Mouse (Mus musculus): ENCODE measurements at regions not wholly inside any gene's neighbourhood (a gene's known extent, or its start where the extent isn't known, plus 50 kb on each side); places are given as distances from the start of the nearest gene placed in this dataset.

- peaks cover 26% of the 10 kb centered on the region for H3K4me1 ChIP-seq (replicated peaks)
- no peaks in the 10 kb centered on the region for H3K27me3 ChIP-seq
- no peaks in the 10 kb centered on the region for H3K9me3 ChIP-seq
- H3K36me3 ChIP-seq: no peaks in the 10 kb centered on the region
- H3K27ac ChIP-seq (replicated peaks): no peak overlapping the region
- ATAC-seq (ENCODE audit: low read depth): no peak
- H3K4me3 ChIP-seq: no peak overlapping the region
- no peak overlapping the region for H3K9ac ChIP-seq
- 19% methylated on average over 3 of the region's 3 CpGs for WGBS
- no peak overlapping the region for H3K4me2 ChIP-seq
These were observed 138.8 kb upstream of the Rarb start for GRCm38 (mm10) chr14:16957802-16958201.

GRCm38 (mm10) chr14:16954511-16955443, 135.8 kb upstream of the Rarb start:
- H3K4me2 ChIP-seq: no peak overlapping the region
- no peaks in the 10 kb centered on the region for H3K27me3 ChIP-seq
- peak; percentile 77 for ATAC-seq (ENCODE audit: low read depth)
- 52% methylated on average over 6 of the region's 6 CpGs for WGBS
- H3K9ac ChIP-seq: no peak overlapping the region
- no peak overlapping the region for H3K4me3 ChIP-seq
- H3K36me3 ChIP-seq: no peaks in the 10 kb centered on the region
- peak overlapping the region; percentile 40; the same call in 1 of the 2 replicates for H3K27ac ChIP-seq (replicated peaks)
- H3K9me3 ChIP-seq: no peaks in the 10 kb centered on the region
- peaks cover 26% of the 10 kb centered on the region for H3K4me1 ChIP-seq (replicated peaks)

DNA sequence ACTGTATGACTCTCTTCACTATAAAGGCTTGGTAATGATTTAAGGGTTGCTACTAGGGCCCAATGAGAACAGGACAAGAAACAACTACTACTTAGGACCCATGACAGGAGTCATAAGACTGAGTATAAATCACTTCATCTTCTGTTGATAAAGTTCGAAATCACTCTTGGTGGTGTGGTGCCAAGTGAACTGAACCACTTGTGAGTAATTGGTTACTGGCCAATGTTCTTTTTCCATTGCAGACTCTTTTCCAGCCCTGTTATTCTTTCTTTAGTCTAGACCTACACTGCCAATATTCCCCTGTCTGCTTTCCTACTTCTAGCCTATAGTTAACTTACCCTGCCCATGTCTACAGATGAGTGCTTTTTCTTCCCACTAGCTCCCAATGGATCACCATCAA, 129.8 kb upstream of the Rarb start:
- ATAC-seq (ENCODE audit: low read depth): no peak
- H3K27me3 ChIP-seq: no peaks in the 10 kb centered on the region
- no peak overlapping the region for H3K4me2 ChIP-seq
- no peak overlapping the region for H3K4me3 ChIP-seq
- H3K9ac ChIP-seq: no peak overlapping the region
- H3K4me1 ChIP-seq (replicated peaks): peaks cover 1% of the 10 kb centered on the region; the same call in 1 of the 2 replicates
- no peak overlapping the region for H3K27ac ChIP-seq (replicated peaks)
- 89% methylated on average over 1 of the region's 1 CpGs for whole genome bisulfite sequencing
- no peaks in the 10 kb centered on the region for H3K36me3 ChIP-seq
- H3K9me3 ChIP-seq: no peaks in the 10 kb centered on the region

GRCm38 (mm10) chr14:16944441-16944840, 125.5 kb upstream of the Rarb start:
- no peak overlapping the region for H3K4me2 ChIP-seq
- 94% methylated on average over 1 of the region's 1 CpGs for WGBS
- H3K4me3 ChIP-seq: no peak overlapping the region
- ATAC-seq (ENCODE audit: low read depth): no peak
- H3K4me1 ChIP-seq (replicated peaks): peaks cover 11% of the 10 kb centered on the region
- H3K9me3 ChIP-seq: no peaks in the 10 kb centered on the region
- H3K36me3 ChIP-seq: no peaks in the 10 kb centered on the region
- H3K27me3 ChIP-seq: no peaks in the 10 kb centered on the region
- H3K9ac ChIP-seq: no peak overlapping the region
- no peak overlapping the region for H3K27ac ChIP-seq (replicated peaks)

GRCm38 (mm10) chr14:16943531-16943930, 124.6 kb upstream of the Rarb start:
- 43% methylated on average over 5 of the region's 5 CpGs for WGBS
- Histone ChIP-seq H3K4me1 (replicated peaks) (peaks cover 11% of the 10 kb centered on the region), H3K4me2 (no peak overlapping the region), H3K27me3 (no peaks in the 10 kb centered on the region), H3K36me3 (no peaks in the 10 kb centered on the region), H3K9me3 (no peaks in the 10 kb centered on the region), H3K9ac (no peak overlapping the region), H3K27ac (replicated peaks) (peak overlapping the region; percentile 43; the same call in 1 of the 2 replicates), H3K4me3 (no peak overlapping the region)
- peak; percentile 23; the same call in 1 of the 2 replicates for ATAC-seq (ENCODE audit: low read depth)

DNA sequence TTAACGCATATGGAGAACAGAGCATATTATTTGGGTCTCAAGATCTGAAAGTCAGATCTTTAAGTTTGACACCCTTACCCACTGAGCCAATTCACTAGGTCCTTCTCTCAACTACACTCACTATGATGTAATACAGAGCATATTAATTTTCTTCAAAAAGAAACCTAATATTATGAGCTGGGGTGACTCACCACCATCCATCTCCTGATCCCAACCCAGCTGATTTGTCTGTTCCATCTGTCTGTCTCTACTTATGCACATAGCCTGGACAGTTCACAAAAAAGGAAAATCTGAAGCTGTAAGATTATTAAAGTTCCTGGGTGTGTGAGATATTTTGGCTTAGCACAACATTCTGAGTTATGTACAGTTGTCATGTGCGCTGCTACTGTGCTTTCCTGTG, 108.2 kb upstream of the Rarb start:
- H3K4me1 ChIP-seq (replicated peaks): no peaks in the 10 kb centered on the region
- H3K4me2 ChIP-seq: no peak overlapping the region
- H3K4me3 ChIP-seq: no peak overlapping the region
- WGBS: 95% methylated on average over 2 of the region's 2 CpGs
- no peak overlapping the region for H3K27ac ChIP-seq (replicated peaks)
- H3K9ac ChIP-seq: no peak overlapping the region
- H3K36me3 ChIP-seq: no peaks in the 10 kb centered on the region
- no peaks in the 10 kb centered on the region for H3K9me3 ChIP-seq
- H3K27me3 ChIP-seq: no peaks in the 10 kb centered on the region
- no peak for ATAC-seq (ENCODE audit: low read depth)

DNA sequence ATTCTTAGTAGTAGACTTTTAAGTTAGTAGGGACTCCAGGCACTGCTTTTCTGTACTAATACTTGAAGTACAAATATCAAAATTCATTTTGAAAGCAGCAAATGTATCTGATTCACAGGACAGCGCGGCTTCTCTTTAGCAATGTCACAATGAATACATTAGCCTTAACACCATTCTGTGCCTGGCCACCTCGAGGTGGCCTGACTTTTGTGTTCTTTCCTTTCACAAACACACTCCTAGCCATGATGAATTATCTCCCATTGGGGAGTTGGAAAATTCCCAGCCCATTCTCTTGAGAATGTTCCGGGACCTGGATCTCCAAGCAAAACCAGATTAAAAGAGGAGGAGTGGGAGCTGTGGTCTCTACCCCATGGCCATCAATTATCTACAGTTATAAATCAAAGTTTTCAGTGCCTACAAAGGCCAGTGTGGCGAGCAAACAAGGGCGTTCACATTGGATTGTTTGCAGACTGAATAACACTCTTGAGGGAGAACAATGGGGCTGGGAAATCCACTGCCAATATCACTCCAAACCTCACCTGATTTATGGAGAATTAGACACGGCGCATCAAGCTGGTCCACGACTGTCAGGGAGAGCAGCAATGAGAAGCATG, 82.7 kb upstream of the Rarb start:
- WGBS: 8% methylated on average over 9 of the region's 9 CpGs

DNA sequence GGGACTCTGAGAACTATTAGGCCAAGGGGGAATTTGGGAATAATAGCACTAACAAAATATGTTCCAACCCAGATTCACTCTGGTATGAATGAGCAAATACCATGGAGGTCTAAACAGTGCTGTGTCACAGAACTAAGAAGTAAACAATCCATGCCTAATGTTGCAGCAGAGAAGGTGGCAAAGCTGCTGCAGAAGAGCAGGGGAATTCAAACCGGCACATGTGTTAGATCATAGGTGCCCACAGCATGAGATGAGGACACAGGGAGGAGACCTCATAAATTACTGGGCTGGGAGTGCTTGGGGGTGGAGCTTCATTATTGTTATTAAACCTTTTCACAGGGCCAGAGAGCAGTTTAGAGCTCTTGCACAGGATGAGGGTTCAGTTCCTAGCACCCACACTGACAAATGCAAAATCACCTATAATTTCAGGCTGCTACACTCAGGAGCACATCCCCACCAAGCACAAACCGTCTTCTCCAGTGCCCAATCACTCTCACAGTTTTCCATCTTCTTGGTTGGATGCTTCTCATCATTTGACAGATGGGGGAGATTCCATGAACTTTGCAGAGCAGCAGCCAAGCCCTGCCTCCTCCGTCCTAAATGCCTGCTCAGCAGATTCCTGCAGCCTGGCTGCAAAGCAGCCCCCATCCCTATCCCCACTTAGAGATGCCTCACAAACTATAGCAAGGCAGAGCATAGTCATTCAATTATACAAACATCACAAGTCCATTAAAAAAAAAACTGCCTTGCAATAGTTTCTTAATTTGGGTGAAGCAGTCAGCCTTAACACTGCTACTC, 79.0 kb upstream of the Rarb start:
- peak; percentile 73; the same call in 1 of the 2 replicates for ATAC-seq (ENCODE audit: low read depth)
- Histone ChIP-seq H3K4me2 (0 out of 2 replicates have a peak overlapping the region, but pooled peaks have one; percentile 3), H3K9me3 (no peaks in the 10 kb centered on the region), H3K27ac (replicated peaks) (peak overlapping the region; percentile 67), H3K4me1 (replicated peaks) (peaks cover 41% of the 10 kb centered on the region), H3K9ac (no peak overlapping the region), H3K4me3 (no peak overlapping the region), H3K27me3 (no peaks in the 10 kb centered on the region), H3K36me3 (no peaks in the 10 kb centered on the region)
- 7% methylated on average over 3 of the region's 3 CpGs for WGBS

More for the DNA sequence above, 82.7 kb upstream of the Rarb start:
- Histone ChIP-seq H3K4me1 (replicated peaks) (peaks cover 41% of the 10 kb centered on the region), H3K4me2 (no peak overlapping the region), H3K9me3 (no peaks in the 10 kb centered on the region), H3K36me3 (no peaks in the 10 kb centered on the region), H3K27me3 (no peaks in the 10 kb centered on the region), H3K9ac (no peak overlapping the region), H3K4me3 (no peak overlapping the region), H3K27ac (replicated peaks) (no peak overlapping the region)
- peak; percentile 73 for ATAC-seq (ENCODE audit: low read depth)

DNA sequence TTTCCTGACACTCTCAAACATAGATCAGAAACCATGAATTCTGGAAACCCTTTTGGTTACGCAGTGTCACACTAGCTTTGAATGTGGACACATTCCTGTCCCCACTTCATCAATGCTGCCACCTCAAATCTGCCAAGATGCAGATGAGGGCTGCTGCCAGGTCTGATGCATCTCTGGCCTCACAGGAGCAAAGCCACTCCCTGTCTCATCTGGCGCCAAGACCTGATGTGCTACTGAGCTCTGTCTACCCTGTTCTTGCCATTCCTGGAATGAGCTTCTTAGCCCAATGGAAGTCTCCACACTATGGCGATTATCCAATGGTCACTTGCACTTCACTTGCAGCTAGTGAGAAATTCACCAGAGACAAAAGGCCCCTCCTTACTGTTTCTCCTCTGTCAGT, 78.0 kb upstream of the Rarb start:
- Histone ChIP-seq H3K36me3 (no peaks in the 10 kb centered on the region), H3K27me3 (no peaks in the 10 kb centered on the region), H3K9ac (no peak overlapping the region), H3K27ac (replicated peaks) (peak overlapping the region; percentile 67; the same call in 1 of the 2 replicates), H3K4me1 (replicated peaks) (peaks cover 37% of the 10 kb centered on the region), H3K9me3 (no peaks in the 10 kb centered on the region), H3K4me3 (no peak overlapping the region), H3K4me2 (no peak overlapping the region)
- 75% methylated on average over 3 of the region's 3 CpGs for WGBS
- no peak for ATAC-seq (ENCODE audit: low read depth)

DNA sequence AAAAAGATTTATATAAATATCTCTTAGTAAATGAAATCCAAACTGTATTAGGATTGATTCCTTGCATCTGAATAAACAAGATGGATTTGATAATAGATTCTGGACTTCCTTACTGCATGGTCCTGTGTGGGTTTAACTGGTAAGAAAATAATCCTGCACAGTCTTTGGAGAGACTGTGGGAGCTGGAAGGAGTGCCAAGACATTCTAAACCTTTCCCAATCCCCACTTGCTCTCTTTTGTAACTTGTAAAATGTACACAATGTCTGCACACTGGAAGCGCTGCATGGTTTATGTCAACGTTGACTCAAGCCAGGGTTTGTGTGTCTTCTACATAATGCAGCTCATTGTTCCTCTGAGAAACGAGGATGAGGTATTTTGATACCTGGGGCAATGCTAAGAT, 62.3 kb upstream of the Rarb start:
- no peaks in the 10 kb centered on the region for H3K27me3 ChIP-seq
- no peak overlapping the region for H3K27ac ChIP-seq (replicated peaks)
- 59% methylated on average over 3 of the region's 3 CpGs for WGBS
- no peaks in the 10 kb centered on the region for H3K9me3 ChIP-seq
- H3K9ac ChIP-seq: no peak overlapping the region
- H3K4me1 ChIP-seq (replicated peaks): 0 out of 2 replicates have a peak, but pooled peaks cover 4% of the 10 kb centered on the region
- no peak overlapping the region for H3K4me2 ChIP-seq
- no peak overlapping the region for H3K4me3 ChIP-seq
- ATAC-seq (ENCODE audit: low read depth): no peak
- H3K36me3 ChIP-seq: no peaks in the 10 kb centered on the region

- WGBS: 94% methylated on average over 2 of the region's 2 CpGs
- Histone ChIP-seq H3K9ac (no peak overlapping the region), H3K27me3 (no peaks in the 10 kb centered on the region), H3K27ac (replicated peaks) (no peak overlapping the region), H3K4me3 (no peak overlapping the region), H3K9me3 (no peaks in the 10 kb centered on the region), H3K36me3 (no peaks in the 10 kb centered on the region), H3K4me2 (no peak overlapping the region), H3K4me1 (replicated peaks) (no peaks in the 10 kb centered on the region)
- ATAC-seq (ENCODE audit: low read depth): no peak
These were observed 50.3 kb upstream of the Rarb start for GRCm38 (mm10) chr14:16869221-16869620.

Measured in neural tube, embryonic 13.5 days (tissue).